Mouse (Mus musculus) 3134 (cell line): ENCODE data around the gene Mrpl54.
"Not testable (repeated sequence)": the region's sequence is repeated elsewhere in the genome, so short reads cannot be mapped to it uniquely, and the experiment has no call there.

Source experiments
- DNase-seq: peaks from one replicate; pipeline ENCODE4 v3.0.0-alpha.2; 2011; ENCODE audit warnings: low spot score; ENCODE audit not compliant: insufficient read length; ENCODE audit errors: extremely low read depth

The Mrpl54 gene

GRCm38 (mm10) chr10:81231436-81231835, 35.3 kb downstream of the Mrpl54 start:
- DNase-seq = no peak

DNA sequence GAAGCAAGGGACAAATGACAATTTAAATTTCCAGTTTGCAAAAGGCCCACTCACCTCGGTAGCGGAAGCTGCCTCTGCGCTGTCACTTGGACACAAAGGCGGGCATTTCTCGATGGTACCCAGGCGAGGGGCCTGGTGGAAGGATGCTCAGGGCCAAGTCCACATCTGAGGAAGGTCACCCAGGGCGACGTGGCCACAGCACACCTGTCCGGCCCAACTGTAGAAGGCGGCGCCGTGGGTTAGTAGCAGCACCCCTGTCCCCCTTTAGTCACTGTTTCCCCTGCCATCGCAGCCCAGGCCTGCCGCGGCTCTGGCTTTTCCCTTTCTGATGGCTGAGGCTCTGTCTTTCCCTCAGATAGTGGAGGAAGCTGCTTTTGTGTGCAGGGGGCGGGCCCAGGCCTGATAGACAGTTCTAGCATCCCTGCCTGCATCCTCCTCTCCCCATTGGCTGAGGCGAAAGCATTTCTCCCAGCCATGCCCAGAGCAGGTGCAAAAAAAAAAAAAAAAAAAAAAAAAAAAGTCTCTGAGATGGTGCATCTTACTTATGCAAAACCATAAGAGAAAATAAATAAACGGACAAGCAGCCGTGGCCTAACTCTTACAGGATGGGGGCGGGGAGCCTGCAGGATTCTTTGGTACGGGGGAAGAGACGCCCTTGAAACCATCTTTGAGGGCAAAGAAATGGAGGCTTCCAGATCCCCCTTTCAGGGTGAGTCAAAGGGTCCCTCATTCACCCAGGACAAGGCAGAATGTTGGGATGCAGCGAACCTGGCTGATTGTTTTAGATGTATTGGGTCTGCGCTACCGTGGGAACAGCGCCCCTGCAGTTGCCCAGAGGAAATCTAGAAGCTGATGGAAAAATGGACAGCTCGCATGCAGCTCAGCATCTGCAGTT, 36.0 kb downstream of the Mrpl54 start, which contains the start of gene Atcay:
Gene Atcay (minus strand): TSS at position 396 of the 895 bp plus-strand sequence.
- no peak for DNase-seq

GRCm38 (mm10) chr10:81229735-81230437, 36.8 kb downstream of the Mrpl54 start:
- no peak for DNase-seq

DNA sequence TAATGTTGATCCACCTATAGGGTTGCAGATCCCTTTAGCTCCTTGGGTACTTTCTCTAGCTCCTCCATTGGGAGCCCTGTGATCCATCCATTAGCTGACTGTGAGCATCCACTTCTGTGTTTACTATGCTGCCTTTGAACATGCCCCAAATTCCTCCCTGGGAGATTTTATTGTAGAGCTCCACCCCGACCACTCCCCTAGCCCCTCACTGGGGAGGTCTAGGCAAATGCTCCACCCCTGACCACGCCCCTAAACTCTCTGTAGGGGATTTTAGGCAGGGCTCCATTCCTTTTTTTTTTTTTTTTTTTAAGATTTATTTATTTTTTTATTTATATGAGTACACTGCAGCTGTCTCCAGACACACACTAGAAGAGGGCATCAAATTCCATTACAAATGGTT, 43.0 kb downstream of the Mrpl54 start:
- not testable (repeated sequence) for DNase-seq

DNA sequence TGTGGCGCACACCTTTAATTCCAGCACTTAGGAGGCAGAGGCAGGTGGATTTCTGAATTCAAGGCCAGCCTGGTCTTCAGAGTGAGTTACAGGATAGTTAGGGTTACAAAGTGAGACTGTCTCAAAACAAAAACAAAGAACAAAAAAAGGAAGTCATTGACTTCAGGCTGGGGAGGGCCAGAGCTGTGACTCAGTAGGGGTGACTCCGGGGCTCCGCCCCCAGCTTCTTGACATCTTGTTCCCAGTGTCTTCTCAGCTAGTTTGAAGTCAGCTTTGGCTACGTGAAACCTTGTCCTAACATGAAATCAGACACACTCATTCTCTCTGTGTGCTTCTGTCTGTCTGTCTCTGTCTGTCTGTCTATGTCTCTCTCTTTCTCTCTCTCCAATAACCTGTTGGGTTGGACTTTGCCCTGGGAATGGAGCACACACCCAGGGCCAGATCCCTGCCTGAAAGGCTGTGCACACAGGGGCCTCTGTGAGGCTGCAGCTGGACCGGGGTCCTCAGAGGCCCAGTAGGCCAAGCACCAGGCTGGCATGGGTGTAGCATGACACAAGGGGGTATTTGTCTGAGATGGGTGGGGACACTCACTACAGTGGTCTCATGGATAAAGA, 45.2 kb downstream of the Mrpl54 start:
- DNase-seq = no peak

- DNase-seq = no peak
Measured at GRCm38 (mm10) chr10:81217964-81218363, 48.8 kb downstream of the Mrpl54 start.

GRCm38 (mm10) chr10:81217267-81217666, 49.5 kb downstream of the Mrpl54 start:
- not testable (repeated sequence) for DNase-seq

- DNase-seq = no peak
Measured at GRCm38 (mm10) chr10:81216810-81217209, 49.9 kb downstream of the Mrpl54 start.

DNA sequence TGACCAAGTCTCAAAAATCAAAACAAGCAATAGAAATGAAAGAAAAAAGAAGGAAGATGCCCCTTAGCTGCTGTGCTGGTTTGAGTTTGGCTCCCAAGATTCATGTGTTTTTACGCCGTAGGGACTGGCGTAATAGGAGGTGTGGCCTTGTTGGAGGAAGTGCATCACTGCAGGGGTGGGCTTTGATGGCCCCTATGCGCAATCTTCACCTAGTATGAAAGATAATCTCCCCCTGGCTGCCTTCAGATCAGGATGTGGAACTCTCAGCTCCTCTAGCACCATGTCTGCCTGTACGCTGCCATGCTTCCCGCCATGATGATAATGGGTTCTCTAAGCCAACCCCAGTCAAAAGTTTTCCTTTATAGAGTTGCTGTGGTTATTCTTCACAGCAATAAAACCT, 50.5 kb downstream of the Mrpl54 start:
- DNase-seq = no peak
